Mouse (Mus musculus) liver, embryonic 14.5 days (tissue): ENCODE results near the gene Pacrg.

ENCODE experiments used
- CTCF ChIP-seq: IDR thresholded peaks from 2 replicates; pipeline ENCODE4 v1.5.1; 2016; ENCODE audit warnings: antibody characterized with exemption, low read depth, control low read depth
- EP300 ChIP-seq: IDR thresholded peaks from 2 replicates; pipeline ENCODE4 v1.6.1; 2016; ENCODE audit warnings: antibody characterized with exemption, low read depth

GRCm38 (mm10) chr17:10506896-10507295, 333.2 kb downstream of the Pacrg start:
- TF ChIP-seq CTCF (no peak), EP300 (no peak)
